ENCODE assay signal across 11 mouse cellular contexts in the genomic region with DNA sequence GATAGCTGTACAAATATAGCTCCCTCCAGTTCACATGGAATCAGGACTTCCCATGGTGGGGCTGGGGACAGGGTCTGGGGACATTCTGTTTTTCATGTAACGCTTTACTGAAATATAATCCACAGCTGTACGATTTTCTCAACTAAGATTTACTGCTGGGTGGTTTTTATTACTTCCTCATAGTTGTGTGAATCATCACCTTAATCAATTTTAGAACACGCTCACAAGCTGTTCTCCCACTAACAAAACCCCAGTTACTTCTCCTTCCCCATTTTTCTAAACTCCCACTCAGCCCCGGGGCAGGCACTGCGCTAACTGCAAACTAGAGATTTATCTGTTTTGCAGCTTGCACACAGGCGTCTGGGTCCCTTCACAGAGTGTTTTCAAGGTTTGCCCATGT. TPM values are rescaled to one million over a fixed set of nuclear protein-coding genes. Genes with fewer than 3 reads are reported as not detected.
DNase-seq lines count a peak whose midpoint lies in the region; ATAC-seq and TF ChIP-seq lines count a peak whose summit lies in the region.
"Had no signal": no experiment of that assay in that cellular context is flagged by ENCODE, and none has a peak within 500 bp of the region (broad histone marks: within the 10 kb centered on the region; RNA-seq: fewer than 3 reads in every experiment).

No protein-coding gene starts in this region.

- H3K9ac ChIP-seq in intestine, postnatal 0 days (ENCODE audit: low read depth, low read length): no peak overlapping the region
- H3K9ac ChIP-seq in stomach, postnatal 0 days (ENCODE audit: low read length): no peak overlapping the region
- H3K9ac ChIP-seq: hindbrain, embryonic 12.5 days; liver, embryonic 13.5 days; midbrain, embryonic 12.5 days had no signal

- peak; percentile 41 for DNase-seq in layer of hippocampus, adult 9-11 months
- no peak for DNase-seq in layer of hippocampus, postnatal 10 days (ENCODE audit: low spot score in 2 of 2)
- DNase-seq in urinary bladder, postnatal 14 days (ENCODE audit: low spot score): peak; percentile 23
- no peak for DNase-seq in urinary bladder, postnatal 4 days (ENCODE audit: low spot score in 2 of 2)
- DNase-seq in splenic B cell, adult 2 months (ENCODE audit: low read depth, low spot score): peak; percentile 40
- no peak for DNase-seq in urinary bladder, postnatal 10 days (ENCODE audit: low spot score)
- DNase-seq in stomach, postnatal 0 days (ENCODE audit: low spot score): no peak
- DNase-seq: liver, embryonic 13.5 days had no signal

- H3K4me1 ChIP-seq in intestine, postnatal 0 days (replicated peaks; ENCODE audit: control insufficient read depth, insufficient read depth, low read length): 0 out of 2 replicates have a peak, but pooled peaks cover 2% of the 10 kb centered on the region
- no peaks in the 10 kb centered on the region for H3K4me1 ChIP-seq in stomach, postnatal 0 days (replicated peaks; ENCODE audit: control insufficient read depth, insufficient read depth)
- H3K4me1 ChIP-seq: hindbrain, embryonic 12.5 days; liver, embryonic 13.5 days had no signal

- H3K27me3 ChIP-seq in intestine, postnatal 0 days (replicated peaks; ENCODE audit: control insufficient read depth, insufficient read depth, low read length): no peaks in the 10 kb centered on the region
- no peaks in the 10 kb centered on the region for H3K27me3 ChIP-seq in splenic B cell, adult 2 months (ENCODE audit: control insufficient read depth, insufficient read depth, low read length, poor library complexity, severe bottlenecking)
- H3K27me3 ChIP-seq in stomach, postnatal 0 days (ENCODE audit: control insufficient read depth, insufficient read depth, low read length): no peaks in the 10 kb centered on the region
- H3K27me3 ChIP-seq: hindbrain, embryonic 12.5 days; liver, embryonic 13.5 days; midbrain, embryonic 12.5 days had no signal

- no peaks in the 10 kb centered on the region for H3K9me3 ChIP-seq in intestine, postnatal 0 days (ENCODE audit: control insufficient read depth)
- no peaks in the 10 kb centered on the region for H3K9me3 ChIP-seq in stomach, postnatal 0 days (ENCODE audit: control insufficient read depth, low read length)
- H3K9me3 ChIP-seq: hindbrain, embryonic 12.5 days; liver, embryonic 13.5 days; midbrain, embryonic 12.5 days had no signal

- no peak for TF ChIP-seq EP300 in stomach, postnatal 0 days (optimal IDR thresholded peaks at IDR 0.05)

- no peak for TF ChIP-seq CTCF in intestine, postnatal 0 days (IDR thresholded peaks at IDR 0.05; ENCODE audit: low read depth)
- TF ChIP-seq CTCF in stomach, postnatal 0 days (IDR thresholded peaks at IDR 0.05; ENCODE audit: low read depth): no peak

- WGBS in intestine, postnatal 0 days: 32% methylated on average over 6 of the region's 6 CpGs
- 49% methylated on average over 6 of the region's 6 CpGs for WGBS in stomach, postnatal 0 days

- no peaks in the 10 kb centered on the region for H3K36me3 ChIP-seq in intestine, postnatal 0 days (ENCODE audit: control insufficient read depth, insufficient read depth)
- H3K36me3 ChIP-seq in splenic B cell, adult 2 months (ENCODE audit: control insufficient read depth, insufficient read depth, low read length, poor library complexity, severe bottlenecking): no peaks in the 10 kb centered on the region
- no peaks in the 10 kb centered on the region for H3K36me3 ChIP-seq in stomach, postnatal 0 days (ENCODE audit: control insufficient read depth, insufficient read depth, low read length)
- H3K36me3 ChIP-seq: hindbrain, embryonic 12.5 days; liver, embryonic 13.5 days; midbrain, embryonic 12.5 days had no signal

- H3K4me3 ChIP-seq in intestine, postnatal 0 days (ENCODE audit: low read depth, low read length): no peak overlapping the region
- no peak overlapping the region for H3K4me3 ChIP-seq in stomach, postnatal 0 days (ENCODE audit: low read depth, low read length)
- H3K4me3 ChIP-seq: hindbrain, embryonic 12.5 days; liver, embryonic 13.5 days; midbrain, embryonic 12.5 days had no signal

- no peak overlapping the region for H3K4me2 ChIP-seq in intestine, postnatal 0 days (replicated peaks; ENCODE audit: low read depth)
- H3K4me2 ChIP-seq in stomach, postnatal 0 days (replicated peaks; ENCODE audit: low read depth): no peak overlapping the region
- H3K4me2 ChIP-seq: hindbrain, embryonic 12.5 days; liver, embryonic 13.5 days; midbrain, embryonic 12.5 days had no signal

- peak; percentile 25 for ATAC-seq in intestine, postnatal 0 days
- no peak for ATAC-seq in stomach, postnatal 0 days (ENCODE audit: low FRiP score, low TSS enrichment)

- no peak overlapping the region for H3K27ac ChIP-seq in intestine, postnatal 0 days (ENCODE audit: low read depth, low read length)
- H3K27ac ChIP-seq in stomach, postnatal 0 days (replicated peaks): no peak overlapping the region
- H3K27ac ChIP-seq: hindbrain, embryonic 12.5 days; liver, embryonic 13.5 days; midbrain, embryonic 12.5 days had no signal

RNA-seq across cellular contexts. Expression of gene Slc44a1, which starts 28.8 kb away (rescaled TPM):
- 10 to 100 TPM; 60.7 to 71.0 TPM for total RNA-seq in layer of hippocampus, postnatal 10 days (2021)
- 27.9 and 28.3 TPM in 2 replicates for polyA plus RNA-seq in intestine, postnatal 0 days (2015; fragmentation: Nextera tagmentation; extraction: Ambion mirVana)
- 31.9 and 33.9 TPM in 2 replicates for polyA plus RNA-seq in stomach, postnatal 0 days (2015; fragmentation: Nextera tagmentation; extraction: Ambion mirVana)

Comparison
In these comparisons a context has a peak if more than half of its experiments do, and no peak if none do; other contexts are left out.
1. DNase-seq: peak in layer of hippocampus, adult 9-11 months (single experiment), urinary bladder, postnatal 14 days (single experiment) and splenic B cell, adult 2 months (single experiment); none in layer of hippocampus, postnatal 10 days (0 of 2), urinary bladder, postnatal 4 days (0 of 2), urinary bladder, postnatal 10 days (single experiment) and stomach, postnatal 0 days (single experiment).